Mouse (Mus musculus) urinary bladder, adult 2 months (tissue): ENCODE measurements around the gene P2rx7. TPM values are rescaled to one million over a fixed set of nuclear protein-coding genes. Genes with fewer than 3 reads are reported as not detected.
"Not testable (repeated sequence)": the region's sequence is repeated elsewhere in the genome, so short reads cannot be mapped to it uniquely, and the experiment has no call there.

Experiments used
- DNase-seq: peaks from one replicate; pipeline ENCODE4 v3.0.0; 2022; ENCODE audit warnings: low spot score
- polyA plus RNA-seq: library from polyadenylated mRNA; depleted of rRNA; stranded (reverse); fragments of >200 nt; gene quantifications from 2 replicates; pipeline ENCODE4 v1.2.3, GENCODE M21; 2012

P2rx7 gene
- polyA plus RNA-seq, 1 experiment, result 24.1 TPM

GRCm38 (mm10) chr5:122646050-122646449, 2.3 kb downstream of the P2rx7 start:
- no peak for DNase-seq

GRCm38 (mm10) chr5:122647256-122647924, 3.7 kb downstream of the P2rx7 start:
- no peak for DNase-seq

- DNase-seq, result not testable (repeated sequence)
These were observed 4.3 kb downstream of the P2rx7 start for GRCm38 (mm10) chr5:122647952-122648374.

- no peak for DNase-seq
These were observed 5.6 kb downstream of the P2rx7 start for GRCm38 (mm10) chr5:122649264-122649663.

- no peak for DNase-seq
These were observed 6.4 kb downstream of the P2rx7 start for GRCm38 (mm10) chr5:122650100-122650499.

- DNase-seq, result no peak
These were observed 8.8 kb downstream of the P2rx7 start for GRCm38 (mm10) chr5:122652506-122652905.

- DNase-seq, result no peak
These were observed 9.4 kb downstream of the P2rx7 start for GRCm38 (mm10) chr5:122653112-122653445.

- no peak for DNase-seq
These were observed 9.9 kb downstream of the P2rx7 start for GRCm38 (mm10) chr5:122653446-122654267.

GRCm38 (mm10) chr5:122654268-122654573, 10.5 kb downstream of the P2rx7 start:
- no peak for DNase-seq

GRCm38 (mm10) chr5:122656808-122657207, 13.1 kb downstream of the P2rx7 start:
- DNase-seq, result no peak

- no peak for DNase-seq
These were observed 18.8 kb downstream of the P2rx7 start for GRCm38 (mm10) chr5:122662501-122662900.

- no peak for DNase-seq
These were observed 21.3 kb downstream of the P2rx7 start for GRCm38 (mm10) chr5:122665036-122665435.

- no peak for DNase-seq
These were observed 25.5 kb downstream of the P2rx7 start for GRCm38 (mm10) chr5:122668981-122669897.

GRCm38 (mm10) chr5:122671641-122672040, 27.9 kb downstream of the P2rx7 start:
- not testable (repeated sequence) for DNase-seq

- DNase-seq, result no peak
These were observed 28.6 kb downstream of the P2rx7 start for GRCm38 (mm10) chr5:122672298-122672697.

GRCm38 (mm10) chr5:122676002-122676401, 32.3 kb downstream of the P2rx7 start:
- DNase-seq, result no peak

- no peak for DNase-seq
These were observed 34.3 kb downstream of the P2rx7 start for GRCm38 (mm10) chr5:122677983-122678382.

- no peak for DNase-seq
These were observed 36.2 kb downstream of the P2rx7 start for GRCm38 (mm10) chr5:122679881-122680280.

GRCm38 (mm10) chr5:122681276-122681675, 37.6 kb downstream of the P2rx7 start:
- DNase-seq, result no peak

GRCm38 (mm10) chr5:122683926-122684325, 40.2 kb downstream of the P2rx7 start:
- DNase-seq, result no peak

- DNase-seq, result no peak
These were observed 43.7 kb downstream of the P2rx7 start for GRCm38 (mm10) chr5:122687391-122687790.

GRCm38 (mm10) chr5:122689153-122689552, 45.4 kb downstream of the P2rx7 start:
- DNase-seq, result no peak
